Mouse (Mus musculus) A20 (cell line): ENCODE measurements around the gene C130050O18Rik.

Source experiments
- DNase-seq: peaks from one replicate; pipeline ENCODE4 v3.0.0-alpha.2; 2011; ENCODE audit warnings: low read depth, low spot score

Gene C130050O18Rik

GRCm38 (mm10) chr5:139459938-139460337, 54.9 kb downstream of the C130050O18Rik start:
- DNase-seq, result no peak

- peak; percentile 98 for DNase-seq
Measured at GRCm38 (mm10) chr5:139460384-139461067, 55.4 kb downstream of the C130050O18Rik start, which contains the start of gene 3110082I17Rik. TSS of gene 3110082I17Rik (minus strand) at chr5:139460527.

GRCm38 (mm10) chr5:139464874-139465273, 59.8 kb downstream of the C130050O18Rik start:
- no peak for DNase-seq
